Mouse (Mus musculus) heart, postnatal 10 days (tissue): ENCODE data around the gene F5. TPM values are rescaled to one million over a fixed set of nuclear protein-coding genes. Genes with fewer than 3 reads are reported as not detected.

Experiments
- DNase-seq, 2 experiments: peaks; one replicate each; pipeline ENCODE4 v3.0.0; 2021
- intact Hi-C: fragments of 180-260 bp; cut with DNase I; formaldehyde crosslinking; loops from one replicate; pipeline ENCODE4 v1.15.1; 2025
- total RNA-seq, 2 experiments: library from RNA; stranded (reverse); gene quantifications; 2 replicates each; pipeline ENCODE4 v1.2.3; 2021

Gene F5
- total RNA-seq, 2 experiments from 2014 or later, result 0.60 to 1.1 TPM

GRCm38 (mm10) chr1:164152836-164153235 is 1.2 kb downstream of the F5 start:
- intact Hi-C loops, result no loop called here
- DNase-seq, result no peak

GRCm38 (mm10) chr1:164154983-164155382 is 3.3 kb downstream of the F5 start:
- DNase-seq, result no peak
- intact Hi-C loops, result no loop called here

GRCm38 (mm10) chr1:164158571-164158970 is 6.9 kb downstream of the F5 start:
- intact Hi-C loops, result no loop called here
- DNase-seq, result no peak

GRCm38 (mm10) chr1:164159781-164160180 is 8.1 kb downstream of the F5 start:
- intact Hi-C loops, result no loop called here
- DNase-seq, result peak; percentile 31 to 32

GRCm38 (mm10) chr1:164162745-164163144 is 11.1 kb downstream of the F5 start:
- DNase-seq, result no peak
- intact Hi-C loops, result no loop called here

GRCm38 (mm10) chr1:164168818-164169217 is 17.2 kb downstream of the F5 start:
- intact Hi-C loops, result no loop called here
- no peak for DNase-seq

- intact Hi-C loops, result no loop called here
- DNase-seq, result no peak
Observed at GRCm38 (mm10) chr1:164170434-164170833, 18.8 kb downstream of the F5 start.

- no peak for DNase-seq
- intact Hi-C loops, result no loop called here
Observed at GRCm38 (mm10) chr1:164173145-164173544, 21.5 kb downstream of the F5 start.

- DNase-seq, result no peak
- intact Hi-C loops, result no loop called here
Observed at GRCm38 (mm10) chr1:164176856-164177255, 25.2 kb downstream of the F5 start.

- peak; percentile 11 to 14 for DNase-seq
- intact Hi-C loops, result no loop called here
Observed at GRCm38 (mm10) chr1:164178429-164178828, 26.8 kb downstream of the F5 start.

GRCm38 (mm10) chr1:164184142-164184870 is 32.7 kb downstream of the F5 start:
- intact Hi-C loops, result loop anchor here (1.0 to 5.0 kb wide), 2 partner anchors 37 to 175 kb away; no protein-coding TSS in a partner anchor
- peak; percentile 61 to 82 for DNase-seq

- DNase-seq, result no peak
- intact Hi-C loops, result loop anchor here (1.0 to 5.0 kb wide), 2 partner anchors 38 to 176 kb away; no protein-coding TSS in a partner anchor
Observed at GRCm38 (mm10) chr1:164184871-164185223, 33.2 kb downstream of the F5 start.

GRCm38 (mm10) chr1:164185316-164185715 is 33.7 kb downstream of the F5 start:
- no peak for DNase-seq
- intact Hi-C loops, result no loop called here

- DNase-seq, result no peak
- intact Hi-C loops, result no loop called here
Observed at GRCm38 (mm10) chr1:164187002-164187560, 35.4 kb downstream of the F5 start.

- intact Hi-C loops, result no loop called here
- peak in 1 of 2 experiments; percentile 9 for DNase-seq
Observed at GRCm38 (mm10) chr1:164199551-164199950, 47.9 kb downstream of the F5 start.

- intact Hi-C loops, result no loop called here
- no peak for DNase-seq
Observed at GRCm38 (mm10) chr1:164208437-164208836, 56.8 kb downstream of the F5 start.

- DNase-seq, result no peak
- intact Hi-C loops, result no loop called here
Observed at GRCm38 (mm10) chr1:164210899-164211298, 59.3 kb downstream of the F5 start.

- DNase-seq, result no peak
- intact Hi-C loops, result no loop called here
Observed at GRCm38 (mm10) chr1:164212686-164213085, 61.0 kb downstream of the F5 start.

- intact Hi-C loops, result no loop called here
- DNase-seq, result no peak
Observed at GRCm38 (mm10) chr1:164214190-164214589, 62.6 kb downstream of the F5 start.

- DNase-seq, result no peak
- intact Hi-C loops, result no loop called here
Observed at GRCm38 (mm10) chr1:164215097-164215496, 63.5 kb downstream of the F5 start.

GRCm38 (mm10) chr1:164215540-164215939 is 63.9 kb downstream of the F5 start:
- intact Hi-C loops, result no loop called here
- DNase-seq, result no peak
